Mouse (Mus musculus): ENCODE results near the gene Adra2a. TPM values are rescaled to one million over a fixed set of nuclear protein-coding genes. Genes with fewer than 3 reads are reported as not detected.

Adra2a gene
- total RNA-seq, 4 experiments from 2014 or later, result 0.28 to 0.75 (median 0.45) TPM

GRCm38 (mm10) chr19:54076362-54077349 is 32.7 kb downstream of the Adra2a start:
- no peak for DNase-seq (ENCODE audit: low spot score)

- DNase-seq (ENCODE audit: low spot score), result no peak
Measured at GRCm38 (mm10) chr19:54081303-54081702, 37.4 kb downstream of the Adra2a start.

GRCm38 (mm10) chr19:54081716-54082165 is 37.8 kb downstream of the Adra2a start:
- DNase-seq (ENCODE audit: low spot score), result no peak

GRCm38 (mm10) chr19:54087319-54087718 is 43.4 kb downstream of the Adra2a start:
- DNase-seq (ENCODE audit: low spot score), result no peak

GRCm38 (mm10) chr19:54093599-54093998 is 49.6 kb downstream of the Adra2a start:
- DNase-seq (ENCODE audit: low spot score), result no peak

- no peak for DNase-seq (ENCODE audit: low spot score)
Measured at GRCm38 (mm10) chr19:54095716-54096115, 51.8 kb downstream of the Adra2a start.

- no peak for DNase-seq (ENCODE audit: low spot score)
Measured at GRCm38 (mm10) chr19:54098367-54098766, 54.4 kb downstream of the Adra2a start.

Other genes with a start within 250 kb of the Adra2a start
- 10 to 100 TPM; 18.3 to 28.1 (median 23.4) TPM for gene Pdcd4, start 151.9 kb upstream of the Adra2a start, total RNA-seq (2022)
- gene Shoc2, start 99.8 kb upstream of the Adra2a start, total RNA-seq (2022), result 10 to 100 TPM; 23.1 to 27.9 (median 24.0) TPM
- 10 to 100 TPM; 36.5 to 41.6 (median 37.9) TPM for gene Bbip1, start 99.5 kb upstream of the Adra2a start, total RNA-seq (2022)

Data from heart, adult 8-10 months (tissue).